Mouse (Mus musculus) liver, postnatal 0 days (tissue): ENCODE data around the gene Cfap45.

Source experiments
- CTCF ChIP-seq: sonication (generic); IDR thresholded peaks from 2 replicates; pipeline ENCODE4 v1.5.1; 2016; ENCODE audit warnings: antibody characterized with exemption, low read depth
- EP300 ChIP-seq: IDR thresholded peaks from 2 replicates; pipeline ENCODE4 v1.6.1; 2016; ENCODE audit warnings: antibody characterized with exemption, low read depth, mild to moderate bottlenecking

- TF ChIP-seq CTCF (no peak), EP300 (no peak)
These were observed 18.2 kb upstream of the Cfap45 start for GRCm38 (mm10) chr1:172502145-172503110.
